Mouse (Mus musculus) liver, adult 2 months (tissue): Measurements from ENCODE around the gene Defb21.

ENCODE experiments used
- CTCF ChIP-seq: fragments of 200-500 bp; IDR thresholded peaks from 2 replicates; pipeline ENCODE4 v1.5.1; 2011; ENCODE audit warnings: low read depth, low read length, control low read depth
- POLR2A ChIP-seq: fragments of 200-500 bp; IDR thresholded peaks from 2 replicates; pipeline ENCODE4 v1.6.1; 2011; ENCODE audit warnings: low read length, control low read depth; ENCODE audit not compliant: insufficient read depth; ENCODE audit errors: extremely low read depth

GRCm38 (mm10) chr2:152553774-152554423 lies 18.6 kb upstream of the Defb21 start:
- TF ChIP-seq CTCF = peak; percentile 87
- TF ChIP-seq POLR2A = no peak
